Mouse (Mus musculus) kidney, postnatal 14 days (tissue): ENCODE measurements around the gene Mrpl39.

ENCODE experiments used
- DNase-seq: peaks from one replicate; pipeline ENCODE4 v3.0.0; 2022; ENCODE audit warnings: mixed read lengths

Mrpl39 gene

DNA sequence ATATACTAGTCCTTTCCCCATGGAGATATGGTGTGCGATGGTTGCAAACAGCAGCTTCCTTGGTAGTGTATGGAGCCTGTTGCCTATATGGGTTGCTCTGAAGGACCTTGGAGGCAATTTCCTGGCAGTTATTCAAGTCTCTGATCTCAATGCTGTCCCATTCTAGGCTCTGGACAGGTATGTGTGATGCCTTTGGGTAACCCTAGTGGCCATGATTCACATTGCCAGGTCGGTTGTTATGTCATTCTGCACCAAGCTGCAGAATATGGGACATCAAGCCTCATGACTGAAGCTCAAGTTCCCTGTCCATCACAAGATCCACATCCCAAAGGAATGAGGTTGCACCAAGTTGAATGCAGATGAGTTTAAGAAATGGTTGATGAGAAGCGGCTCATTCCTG, 1.8 kb upstream of the Mrpl39 start:
- DNase-seq, result no peak

DNA sequence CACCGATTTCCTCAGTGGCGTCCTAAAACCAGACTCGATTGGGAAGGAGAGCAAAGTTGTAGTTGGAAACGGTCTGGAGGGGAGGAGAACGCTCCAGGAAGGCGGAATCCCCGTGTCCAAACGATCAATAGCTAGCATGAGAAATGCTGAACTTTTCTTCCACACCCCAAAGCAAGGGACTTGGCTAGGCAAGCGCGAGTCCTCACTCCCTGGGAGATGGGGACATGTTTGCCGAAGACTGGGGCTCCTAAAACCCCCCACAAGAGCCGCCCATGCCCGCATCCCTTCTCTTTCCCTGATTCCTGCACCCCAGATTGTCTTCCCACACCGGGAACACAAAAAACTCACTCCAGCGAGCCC, 756 bp downstream of the Mrpl39 start:
- DNase-seq, result no peak

DNA sequence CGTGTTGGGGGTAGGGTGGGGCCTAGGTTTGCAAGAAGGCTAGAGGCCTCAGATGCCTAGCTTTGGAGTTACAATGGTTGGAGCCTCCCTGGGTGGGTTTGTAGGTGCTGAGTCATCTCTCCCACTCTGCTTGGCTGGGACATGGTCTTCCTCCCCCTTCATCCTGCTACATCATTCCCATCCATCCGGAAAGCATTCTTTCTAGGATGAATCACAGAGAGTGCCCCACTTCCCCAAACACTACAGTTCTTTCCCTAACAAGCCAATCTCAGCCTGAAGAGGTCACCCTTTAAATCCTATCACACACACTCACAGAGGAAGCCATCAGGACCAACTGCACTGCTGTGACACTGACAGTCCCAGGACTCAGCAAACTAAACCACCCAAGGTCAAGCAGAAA, 14.9 kb downstream of the Mrpl39 start:
- no peak for DNase-seq

DNA sequence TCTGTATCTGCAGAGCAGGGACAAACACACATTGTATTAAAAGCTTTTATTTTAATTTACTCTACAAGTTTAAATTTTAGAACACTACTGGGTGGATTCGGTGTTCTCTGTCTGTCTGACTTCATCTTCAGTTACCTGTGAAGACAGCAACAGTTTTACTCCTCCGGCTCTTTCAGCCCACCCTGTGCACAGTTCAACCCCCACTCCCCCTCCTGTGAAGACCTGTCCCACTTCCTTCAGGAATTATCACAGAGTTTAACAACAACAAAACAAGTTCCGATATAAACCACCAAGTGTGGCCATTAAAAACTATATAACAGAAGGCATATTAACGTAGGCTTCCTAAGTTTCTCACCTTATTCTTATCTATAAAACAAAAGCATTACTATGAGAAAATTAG, 17.3 kb downstream of the Mrpl39 start:
- DNase-seq, result no peak

DNA sequence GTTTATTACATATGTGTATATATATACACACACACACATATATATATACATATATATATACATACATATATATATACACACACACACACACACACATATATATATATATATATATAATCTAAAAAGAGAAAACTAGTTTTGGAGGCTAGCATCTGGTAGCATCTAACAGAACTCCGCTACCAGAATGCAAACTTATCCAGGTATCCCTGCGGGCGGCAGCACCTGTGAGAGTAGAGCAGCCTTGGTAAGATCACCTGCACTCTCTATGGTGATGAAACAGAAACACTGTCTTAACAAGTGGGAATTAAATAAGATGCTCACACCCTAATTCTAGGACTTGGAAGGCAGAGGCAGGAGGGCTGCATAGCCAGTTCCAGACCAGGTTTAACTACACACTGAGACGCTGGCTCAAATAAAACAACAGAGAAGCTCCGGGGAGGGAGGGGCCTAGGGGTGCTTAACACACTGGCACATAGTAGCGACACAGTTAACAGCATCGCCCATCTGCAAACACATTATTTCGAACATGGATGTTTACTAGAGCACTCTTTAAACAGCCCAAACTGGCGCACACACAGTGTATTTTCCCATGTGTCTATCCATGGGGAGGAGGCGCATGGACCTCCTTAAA, 17.8 kb downstream of the Mrpl39 start:
- DNase-seq, result no peak

DNA sequence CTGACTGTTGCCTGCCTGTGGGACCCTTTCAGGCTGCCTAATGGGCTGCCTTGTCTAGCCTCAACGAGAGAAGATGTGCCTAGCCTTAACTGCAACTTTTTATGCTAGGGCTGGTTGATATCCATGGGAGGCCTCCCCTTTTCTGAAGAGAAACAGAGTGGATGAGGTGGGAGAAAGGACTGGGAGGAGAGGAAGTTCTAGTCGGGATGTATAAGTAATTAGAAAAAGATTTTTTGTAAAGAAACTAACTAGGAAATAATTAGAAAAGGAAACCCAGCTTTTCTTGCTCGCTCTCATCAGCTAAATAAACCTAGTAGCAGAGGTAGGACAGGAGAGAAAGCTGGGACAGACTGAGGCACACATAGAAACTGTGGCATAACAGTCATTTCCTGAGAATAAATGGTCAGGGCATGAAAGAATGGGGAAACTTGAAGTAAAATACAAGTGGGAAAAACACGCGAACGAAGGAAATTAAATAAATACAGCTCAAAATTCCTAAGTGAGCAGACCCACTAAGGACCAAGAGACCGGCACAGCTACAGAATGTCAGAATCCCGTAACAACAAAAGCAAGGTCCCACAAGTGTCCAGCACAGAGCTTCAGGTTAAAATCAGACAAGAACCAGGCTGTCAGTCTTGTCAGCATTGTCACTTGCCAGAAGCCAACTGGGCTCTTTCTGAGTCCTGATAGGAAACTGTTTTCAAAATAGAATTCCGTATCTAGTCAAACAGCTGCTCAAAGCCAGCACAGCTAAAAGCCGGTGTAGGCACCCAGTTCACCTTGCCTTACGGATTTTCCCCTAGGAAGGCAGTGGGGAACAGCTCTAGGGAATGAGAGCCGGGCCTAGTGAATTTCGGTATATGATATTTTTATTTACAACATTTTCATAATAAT, 18.6 kb downstream of the Mrpl39 start:
- DNase-seq, result no peak

DNA sequence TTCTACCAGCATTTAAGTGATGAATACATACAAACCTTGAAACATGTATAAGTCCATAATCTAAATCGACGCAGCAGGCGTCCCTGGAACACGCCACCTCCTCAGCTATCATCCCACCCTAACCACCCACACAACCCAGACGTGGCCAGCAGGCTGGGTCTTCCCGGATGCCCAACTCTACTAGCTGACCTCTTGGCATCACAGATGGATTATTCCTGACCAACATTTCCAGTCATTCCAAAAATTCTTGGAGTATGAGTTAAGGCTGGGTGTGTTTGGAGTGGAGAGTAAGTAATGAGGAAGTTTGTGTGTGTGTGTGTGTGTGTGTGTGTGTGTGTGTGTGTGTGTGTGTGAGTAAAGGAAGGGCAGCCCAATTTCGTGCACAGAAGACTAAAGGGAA, 19.3 kb downstream of the Mrpl39 start:
- no peak for DNase-seq

DNA sequence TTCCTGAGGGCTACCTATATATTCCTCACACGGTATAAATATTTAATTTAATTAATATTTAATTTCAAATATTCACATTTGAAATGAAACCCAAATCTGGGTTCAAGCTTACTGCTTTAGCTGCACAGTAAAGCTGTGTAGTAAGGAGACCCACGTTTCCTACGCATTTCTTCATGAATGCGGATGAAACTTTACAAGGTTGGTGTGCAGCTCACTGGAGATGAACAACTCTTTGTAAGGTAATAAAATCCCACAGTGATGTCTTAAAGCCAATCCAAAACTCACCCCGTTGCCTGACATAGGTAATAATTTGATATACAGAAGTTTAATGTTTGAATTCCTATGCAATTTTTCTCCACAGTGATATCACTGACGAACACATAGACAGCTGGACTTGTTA, 20.6 kb downstream of the Mrpl39 start:
- DNase-seq, result no peak

DNA sequence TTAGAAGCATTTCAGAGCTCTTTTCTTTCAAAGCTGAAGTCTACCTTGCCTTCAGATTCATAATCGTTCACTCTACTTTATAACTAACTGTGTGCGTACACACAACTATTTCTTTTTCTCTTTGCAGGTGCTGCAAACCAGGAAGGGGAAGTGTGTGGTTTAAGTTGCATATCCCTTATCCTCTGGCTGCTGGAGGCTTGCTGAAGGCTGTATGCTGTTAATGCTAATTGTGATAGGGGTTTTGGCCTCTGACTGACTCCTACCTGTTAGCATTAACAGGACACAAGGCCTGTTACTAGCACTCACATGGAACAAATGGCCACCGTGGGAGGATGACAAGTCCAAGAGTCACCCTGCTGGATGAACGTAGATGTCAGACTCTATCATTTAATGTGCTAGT, 21.6 kb downstream of the Mrpl39 start:
- DNase-seq, result no peak

DNA sequence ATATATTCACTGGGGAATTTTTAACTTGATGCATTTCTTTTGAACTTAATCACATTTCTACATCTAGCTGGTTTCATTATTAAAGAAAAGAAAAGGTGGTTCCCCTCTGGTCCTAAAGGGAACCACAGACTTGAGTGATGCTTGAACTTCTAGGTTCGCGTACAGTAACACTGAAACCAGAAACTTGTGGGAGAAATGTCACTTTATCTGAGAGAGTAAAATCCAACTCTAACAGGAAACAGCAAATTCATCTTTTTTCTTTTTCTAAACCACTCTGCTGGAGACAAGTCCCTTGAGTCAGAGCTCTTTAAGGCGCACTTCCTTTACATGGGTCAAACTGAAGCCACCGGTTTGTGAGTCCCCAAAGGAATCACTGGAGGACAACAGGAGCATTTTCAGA, 22.4 kb downstream of the Mrpl39 start:
- DNase-seq, result no peak

DNA sequence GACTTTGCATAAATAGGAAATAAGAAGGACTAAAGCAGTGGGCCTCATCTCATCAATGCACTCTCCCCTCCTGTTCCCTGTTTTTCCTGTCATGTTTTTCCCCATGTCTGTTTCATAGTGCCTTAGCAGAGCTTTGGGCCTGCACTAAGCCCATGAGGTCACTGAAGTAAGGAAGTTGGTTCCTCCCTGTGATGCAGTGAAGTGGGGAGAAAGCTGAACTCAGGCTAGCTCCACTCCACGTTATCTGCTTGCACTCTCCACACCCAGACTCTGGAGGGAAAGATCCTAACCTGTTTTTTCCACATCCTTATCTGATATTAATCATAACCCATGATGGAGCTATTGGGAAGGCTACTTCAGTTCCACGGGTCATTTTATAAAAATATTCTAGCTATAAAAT, 26.9 kb downstream of the Mrpl39 start:
- no peak for DNase-seq

DNA sequence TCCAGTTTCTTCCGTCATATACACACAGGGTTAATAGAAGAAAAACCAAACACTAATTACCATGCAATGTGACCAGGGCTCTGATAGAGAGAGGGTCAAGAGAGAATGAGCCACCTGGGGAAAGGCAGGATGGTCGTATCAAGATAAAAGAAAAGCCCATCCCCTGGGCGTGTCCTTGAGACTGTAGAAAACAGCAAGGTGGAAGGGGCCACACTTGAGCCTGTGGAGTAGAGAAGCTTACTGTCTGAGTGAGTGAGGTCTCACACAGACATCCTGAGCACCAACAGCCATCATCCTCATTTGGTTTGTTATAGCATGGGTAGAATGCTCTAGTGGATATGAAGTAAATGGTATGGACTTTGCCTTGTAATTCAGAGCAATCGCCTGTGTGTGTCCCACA, 27.7 kb downstream of the Mrpl39 start:
- no peak for DNase-seq

DNA sequence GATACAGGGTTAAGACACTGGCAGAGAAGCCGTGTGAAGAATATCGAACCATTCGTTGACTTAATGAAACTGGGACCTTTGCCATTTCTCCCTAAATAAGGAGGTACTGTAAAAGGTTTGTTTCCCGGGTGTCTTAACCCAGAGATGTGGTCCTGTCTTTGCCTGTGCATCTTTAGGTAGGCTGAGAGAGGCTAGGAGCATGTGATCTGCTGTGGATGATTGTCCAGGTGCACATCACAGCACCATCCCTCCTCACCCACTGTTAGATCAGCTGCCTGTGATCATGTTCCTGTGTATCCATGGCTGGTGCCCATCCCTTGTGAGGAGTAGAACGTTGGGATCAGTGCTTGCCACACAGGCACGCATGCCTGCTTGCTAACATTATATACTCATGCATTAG, 29.0 kb downstream of the Mrpl39 start:
- no peak for DNase-seq

DNA sequence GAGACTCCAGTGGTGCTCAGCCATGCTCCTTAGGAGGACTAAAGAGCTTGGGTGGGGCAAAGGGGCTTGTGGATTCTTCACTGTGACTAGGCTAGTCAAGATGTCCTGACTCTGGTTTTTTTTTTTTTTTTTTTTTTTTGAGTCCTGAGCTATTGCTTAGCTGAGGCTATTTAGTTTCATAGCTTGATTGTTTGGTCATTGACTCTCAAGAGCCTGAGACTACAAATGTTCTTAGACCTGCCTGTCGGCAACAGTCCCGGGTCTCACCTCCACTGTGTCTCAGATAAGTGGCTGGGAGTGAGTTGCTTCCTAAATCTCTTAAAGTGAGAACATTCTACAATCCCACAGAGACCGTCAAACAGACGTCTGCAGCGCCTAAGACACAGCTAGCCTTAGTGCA, 30.0 kb downstream of the Mrpl39 start:
- DNase-seq, result no peak

DNA sequence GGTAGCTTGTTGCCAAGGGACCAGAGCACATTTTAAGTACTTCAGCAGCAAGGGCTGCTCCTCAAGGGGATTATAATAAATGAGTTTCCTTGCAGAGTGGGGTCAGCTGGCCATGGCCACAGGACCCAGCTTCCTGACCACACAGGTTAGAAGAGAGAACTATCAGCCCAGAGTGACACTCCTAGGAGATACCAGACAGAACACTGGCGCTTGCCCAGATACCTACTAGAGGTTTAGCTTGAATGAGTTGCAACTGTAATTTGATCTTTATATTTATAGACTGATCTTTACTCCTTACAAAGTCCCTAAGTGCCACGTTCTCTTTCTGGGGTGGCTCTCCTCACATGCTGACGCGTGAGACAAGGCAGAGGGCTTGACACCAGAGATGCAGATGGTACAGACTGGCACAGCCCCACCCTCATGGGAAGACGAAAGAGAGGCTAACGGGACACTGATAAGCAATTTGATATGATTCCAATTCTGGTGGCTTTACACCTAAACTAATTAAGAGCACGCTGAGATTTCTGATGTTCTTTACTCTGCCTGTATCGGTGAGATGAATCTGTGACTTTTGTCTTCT, 30.8 kb downstream of the Mrpl39 start:
- DNase-seq, result no peak

DNA sequence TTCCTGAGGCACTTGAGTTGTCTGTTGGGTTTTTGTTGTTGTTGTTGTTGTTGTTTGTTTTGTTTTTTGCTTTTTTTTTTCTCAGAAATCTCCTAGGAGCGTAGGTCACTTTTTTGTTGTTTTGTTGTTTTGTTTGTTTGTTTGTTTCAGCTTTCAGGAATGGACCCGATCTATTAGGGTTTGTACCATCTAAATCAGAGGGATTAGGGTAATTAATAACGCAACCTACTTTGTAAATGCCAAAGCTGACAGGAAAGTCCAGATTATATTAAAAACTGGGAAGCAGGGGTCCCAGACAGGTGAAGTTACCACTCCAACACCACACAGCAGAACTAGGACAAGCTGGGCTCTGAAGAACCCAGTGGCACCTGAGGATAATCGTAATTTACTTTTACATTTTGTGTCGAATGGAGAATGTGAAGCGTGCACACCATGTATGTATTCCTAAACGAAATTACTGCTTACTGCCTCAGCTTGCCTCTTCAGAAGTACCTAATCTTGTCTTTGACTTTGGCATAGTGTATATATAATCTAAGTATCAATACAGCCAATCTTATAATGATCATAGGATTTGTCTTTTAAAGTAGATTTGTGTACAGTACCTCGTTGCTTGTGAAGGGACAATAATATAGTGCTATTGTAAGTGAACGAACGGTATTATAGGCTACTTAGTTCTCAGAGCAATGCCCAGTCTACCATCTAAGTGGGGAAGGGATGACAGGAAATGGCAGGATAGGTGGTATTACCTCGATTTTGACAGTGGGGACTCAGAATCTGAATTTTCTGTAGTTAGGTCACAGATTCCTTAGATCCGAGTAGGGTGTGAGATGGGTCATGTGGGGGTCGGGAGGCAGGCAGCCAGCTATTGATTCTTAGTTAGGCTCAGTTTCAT, 31.5 kb downstream of the Mrpl39 start:
- DNase-seq, result no peak

DNA sequence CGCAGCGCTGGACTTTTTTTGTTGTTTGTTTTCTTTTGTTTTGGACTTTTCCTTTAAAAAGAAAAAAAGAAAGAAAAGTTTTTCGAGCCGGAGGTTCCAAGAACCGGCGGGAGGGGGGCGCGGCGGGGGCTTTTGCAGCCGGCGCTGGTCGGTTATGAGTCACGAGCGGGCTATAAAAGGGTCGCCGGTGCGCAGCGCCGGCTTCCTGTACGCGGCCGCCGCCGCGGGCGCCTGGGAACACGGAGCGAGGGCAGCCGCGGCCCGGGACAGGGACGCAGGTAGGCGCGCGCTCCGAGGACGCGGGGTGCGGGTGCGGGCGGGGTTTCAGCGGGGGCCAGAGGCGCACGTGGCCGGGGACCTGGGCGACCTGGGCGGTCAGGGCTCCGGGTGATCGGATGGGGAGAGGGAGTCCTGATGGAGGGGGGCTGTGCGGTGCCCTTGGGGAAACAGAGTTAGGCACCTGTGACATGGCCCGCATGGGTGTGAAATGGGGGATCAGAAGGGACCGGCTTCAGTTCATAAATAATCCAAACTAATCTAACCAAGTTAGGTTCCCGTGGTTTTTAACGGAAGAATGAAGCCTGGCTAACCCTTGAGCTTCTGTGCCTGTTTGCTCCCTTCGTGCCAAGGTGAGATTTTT, 32.3 kb downstream of the Mrpl39 start:
- peak; percentile 72 for DNase-seq

DNA sequence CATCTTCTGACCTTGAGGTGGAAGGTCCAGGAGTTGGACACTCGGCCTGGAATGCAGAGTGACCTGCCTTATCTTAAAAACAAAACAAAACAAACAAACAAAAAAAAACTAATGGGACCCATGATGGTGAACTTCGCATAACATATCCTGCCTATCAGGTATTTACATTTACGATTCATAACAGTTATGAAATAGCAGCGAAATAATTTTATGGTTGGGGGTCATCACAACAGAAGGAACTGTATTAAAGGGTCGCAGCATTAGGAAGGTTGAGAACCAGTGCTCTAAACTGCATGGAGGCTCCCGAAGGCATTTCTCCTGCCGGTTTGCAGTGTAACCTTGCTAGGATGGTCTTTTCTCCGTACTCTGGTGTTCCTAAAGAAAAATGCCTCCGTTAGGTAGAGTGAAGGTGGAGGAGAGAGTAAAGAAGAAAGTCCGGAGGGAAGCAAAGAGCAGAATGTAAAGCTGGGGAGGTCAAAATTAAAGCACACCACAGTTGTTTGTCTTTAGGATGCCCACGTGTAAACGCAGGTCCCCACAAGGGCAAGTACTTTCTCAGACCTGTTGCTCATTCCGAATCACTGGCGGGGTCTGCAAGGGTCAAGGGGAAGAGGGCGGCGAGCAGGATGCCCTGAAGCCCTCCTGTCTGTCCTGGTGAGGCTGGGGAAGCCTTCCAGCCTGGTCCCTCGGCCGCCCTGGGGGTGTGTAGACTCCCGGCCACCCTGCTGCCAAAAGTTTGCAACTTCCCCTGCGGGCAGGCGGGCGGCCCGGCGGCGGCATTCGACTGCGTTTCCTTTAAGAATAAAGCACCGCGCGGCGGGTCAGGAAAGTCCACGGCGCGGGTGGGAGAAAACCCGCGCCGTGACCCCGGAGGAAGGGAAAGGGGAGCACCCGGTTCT, 33.1 kb downstream of the Mrpl39 start:
- peak; percentile 52 for DNase-seq

DNA sequence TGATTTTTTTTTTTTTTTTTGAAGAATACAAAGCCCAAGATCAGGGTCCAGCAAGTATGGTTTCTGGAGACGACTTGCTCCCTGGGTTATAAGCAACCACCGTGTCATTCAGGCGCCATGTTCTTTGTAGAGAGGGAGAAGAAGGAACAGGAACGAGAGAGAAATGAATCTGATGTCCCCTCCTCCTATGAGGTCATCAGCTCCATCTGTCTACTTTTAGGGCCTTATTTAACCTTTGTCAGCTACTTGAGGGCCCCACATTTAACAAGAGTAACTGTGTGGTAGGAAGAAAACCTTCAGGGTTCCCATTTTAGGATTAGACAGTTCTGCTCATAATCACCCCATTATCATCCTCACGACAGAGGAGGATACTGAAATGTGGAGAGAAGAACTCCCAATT, 34.5 kb downstream of the Mrpl39 start:
- DNase-seq, result no peak

DNA sequence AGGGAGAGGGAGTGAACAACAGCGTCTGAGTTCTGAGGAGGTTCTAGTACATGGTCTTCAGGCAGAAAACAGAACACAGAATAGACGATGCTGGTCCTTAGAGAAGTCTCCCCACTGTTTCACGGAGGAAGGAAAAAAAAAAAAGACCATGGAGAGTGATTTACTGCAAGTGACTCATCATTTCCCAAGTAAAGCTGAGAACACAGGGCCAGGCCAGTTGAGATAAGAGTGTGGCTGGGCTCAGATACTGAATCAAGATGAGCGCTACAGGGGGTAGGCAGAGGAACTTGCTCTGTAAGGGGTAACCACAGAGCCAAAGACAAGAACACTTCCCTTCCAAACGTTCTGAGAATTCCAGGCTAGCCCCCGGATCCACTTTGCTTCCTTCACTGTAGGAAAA, 36.8 kb downstream of the Mrpl39 start:
- no peak for DNase-seq

DNA sequence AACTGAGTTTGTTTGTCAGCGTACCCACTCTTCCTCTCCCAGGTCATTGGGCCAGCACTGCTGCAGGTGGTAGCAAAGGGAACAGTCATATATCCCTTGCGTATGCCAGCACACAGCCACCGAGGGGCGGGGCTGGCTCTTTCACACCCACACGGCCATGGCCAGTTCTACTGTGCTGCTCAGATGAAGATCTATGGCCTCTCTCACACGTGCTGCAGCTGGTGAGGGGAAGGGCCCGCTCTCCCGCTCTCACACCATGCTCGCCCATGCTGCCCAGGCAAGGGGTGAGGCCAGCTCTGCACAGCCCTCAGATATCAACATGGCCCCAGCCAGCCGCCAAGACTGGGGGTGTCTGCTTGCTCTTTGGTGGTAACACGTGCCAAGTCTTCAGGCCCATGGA, 39.4 kb downstream of the Mrpl39 start:
- no peak for DNase-seq

DNA sequence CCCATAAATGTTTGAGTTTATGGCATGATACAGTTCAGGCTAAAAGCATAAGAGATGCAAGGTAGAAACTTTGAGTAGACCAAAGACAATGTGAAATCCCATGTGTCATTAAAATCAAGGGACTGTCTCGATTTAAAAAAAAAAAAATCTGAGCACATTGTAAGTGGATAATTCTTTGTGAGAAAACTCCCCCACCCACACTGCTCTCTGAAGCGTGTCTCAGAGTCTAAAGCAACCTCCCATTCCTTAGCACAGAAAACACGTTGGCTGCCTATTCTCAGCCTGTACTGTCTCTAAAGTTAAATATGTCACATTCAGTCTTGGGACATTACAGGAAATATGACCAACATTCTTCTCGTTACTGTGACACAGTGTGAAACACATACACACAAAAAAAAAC, 53.6 kb downstream of the Mrpl39 start:
- no peak for DNase-seq
